Mouse (Mus musculus) mesoderm, embryonic 11.5 days (tissue): ENCODE results near the gene Igfbp6.

Experiments used
- DNase-seq: peaks from one replicate; pipeline ENCODE4 v3.0.0-alpha.2; 2012; ENCODE audit warnings: low read depth, low spot score

Gene Igfbp6

DNA sequence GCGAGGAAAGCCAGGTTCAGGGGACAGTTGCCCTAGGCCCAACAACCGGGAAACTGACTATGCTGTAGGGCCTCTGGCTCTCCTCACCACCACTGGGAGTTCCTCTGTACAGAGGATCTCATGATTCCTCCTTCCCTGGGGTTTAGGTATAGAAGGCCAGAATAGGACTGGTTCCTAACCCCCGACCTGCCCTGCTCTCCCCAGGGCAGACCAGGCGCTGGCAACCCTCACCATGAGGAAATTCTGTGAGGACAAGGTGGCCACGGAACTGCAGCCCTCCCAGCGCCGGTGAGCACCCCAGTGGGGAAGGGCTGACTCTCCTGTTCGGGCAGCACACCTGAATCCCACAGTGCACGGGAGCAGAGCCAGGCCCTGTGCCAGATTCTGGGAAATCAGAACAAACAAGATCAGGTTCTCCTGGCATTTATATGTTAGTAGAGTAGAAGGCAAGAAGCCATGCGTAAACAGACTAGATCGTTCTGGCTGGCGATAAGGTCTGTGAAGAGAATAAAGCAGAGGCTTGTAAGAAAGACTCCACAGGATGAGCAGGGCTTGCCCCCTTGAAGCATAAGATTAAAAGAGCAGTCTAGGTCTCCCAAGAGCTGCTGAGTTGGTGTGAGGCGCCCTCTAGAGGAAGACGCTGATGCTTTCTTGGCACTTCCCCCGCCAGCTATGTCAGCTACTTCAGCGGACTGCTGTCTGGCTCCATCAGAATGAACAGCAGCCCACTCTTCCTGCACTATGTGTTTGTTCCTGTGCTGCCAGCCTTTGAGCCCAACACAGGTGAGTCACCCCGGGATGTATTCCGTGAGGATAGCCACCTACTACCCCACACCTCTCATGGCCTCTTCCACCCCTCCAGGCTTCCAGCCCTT is 35.3 kb upstream of the Igfbp6 start:
- DNase-seq, result peak; percentile 79

DNA sequence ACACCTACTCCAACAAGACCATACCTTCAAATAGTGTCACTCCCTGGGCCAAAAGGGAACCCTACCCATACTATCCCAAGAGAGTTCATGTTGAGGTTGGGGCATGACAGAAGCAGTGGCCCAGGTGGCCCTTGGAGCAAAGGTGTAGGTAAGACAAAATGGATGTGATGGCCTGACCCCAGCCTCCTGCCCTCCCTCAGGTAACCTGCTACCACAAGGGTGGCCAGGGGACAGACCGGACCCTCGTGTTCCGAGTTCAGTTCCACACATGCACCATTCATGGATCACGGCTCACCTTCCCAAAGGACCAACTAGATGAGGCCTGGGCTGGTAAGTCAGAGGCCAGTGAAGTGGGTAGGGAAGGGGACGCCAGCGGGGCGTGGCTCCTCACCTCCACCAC is 33.9 kb upstream of the Igfbp6 start:
- DNase-seq, result no peak

DNA sequence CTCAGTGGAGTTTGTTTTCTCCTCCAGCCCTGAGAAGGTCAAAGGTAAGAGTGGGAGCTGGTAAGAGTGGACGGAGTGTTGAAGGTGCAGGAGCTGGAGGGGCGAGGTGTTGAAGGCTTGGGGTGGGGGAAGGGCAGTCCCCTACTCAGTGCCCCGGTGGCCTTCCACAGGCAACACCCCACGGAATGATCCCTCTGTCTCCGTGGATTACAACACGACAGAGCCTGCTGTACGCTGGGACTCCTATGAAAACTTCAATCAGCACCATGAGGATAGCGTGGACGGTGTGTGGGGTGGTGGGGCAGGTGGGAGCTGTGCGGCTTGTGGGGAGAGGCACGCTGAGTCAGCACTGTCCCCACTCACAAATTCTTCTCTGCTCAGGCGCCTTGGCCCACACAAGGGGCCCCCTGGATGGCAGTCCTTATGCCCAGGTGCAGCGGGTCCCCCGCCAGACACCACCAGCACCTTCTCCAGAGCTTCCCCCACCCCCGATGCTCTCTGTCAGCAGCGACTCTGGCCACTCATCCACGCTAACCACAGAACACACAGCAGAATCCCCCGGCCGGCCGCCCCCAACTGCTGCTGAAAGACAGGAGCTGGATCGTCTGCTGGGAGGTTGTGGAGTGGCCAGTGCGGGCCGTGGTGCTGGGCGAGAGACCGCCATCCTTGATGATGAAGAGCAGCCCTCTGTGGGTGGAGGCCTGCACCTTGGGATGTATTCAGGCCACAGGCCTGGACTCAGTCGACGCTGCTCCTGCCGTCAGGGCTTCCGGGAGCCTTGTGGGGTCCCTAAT is 33.3 kb upstream of the Igfbp6 start:
- no peak for DNase-seq

DNA sequence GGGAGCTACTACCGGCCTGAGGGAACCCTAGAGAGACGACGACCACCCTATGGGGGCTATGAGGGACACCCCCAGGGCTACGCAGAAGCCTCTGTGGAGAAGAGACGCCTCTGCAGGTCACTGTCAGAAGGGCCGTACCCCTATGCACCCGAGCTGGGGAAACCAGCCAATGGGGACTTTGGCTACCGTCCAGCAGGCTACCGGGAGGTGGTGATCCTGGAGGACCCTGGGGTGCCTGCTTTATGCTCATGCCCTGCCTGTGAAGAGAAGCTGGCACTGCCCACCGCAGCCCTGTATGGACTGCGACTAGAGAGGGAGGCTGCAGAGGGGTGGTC is 32.7 kb upstream of the Igfbp6 start:
- no peak for DNase-seq

DNA sequence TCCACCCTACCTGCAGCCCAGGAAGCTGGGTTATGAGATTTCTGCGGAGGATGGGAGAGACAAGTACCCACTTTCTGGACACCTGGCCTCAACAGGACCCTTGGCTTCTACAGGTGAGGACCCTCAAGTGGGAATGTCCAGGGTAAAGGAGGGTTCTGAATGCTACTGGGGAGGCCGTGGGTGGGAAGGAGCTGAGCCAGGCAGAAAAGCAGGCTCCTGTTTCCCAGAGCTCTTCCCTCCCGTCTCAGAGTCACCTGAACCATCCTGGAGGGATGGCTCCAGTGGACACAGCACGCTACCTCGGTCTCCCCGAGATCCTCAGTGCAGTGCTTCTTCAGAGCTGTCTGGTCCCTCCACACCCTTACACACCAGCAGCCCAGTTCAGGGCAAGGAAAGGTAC is 32.0 kb upstream of the Igfbp6 start:
- DNase-seq, result no peak

DNA sequence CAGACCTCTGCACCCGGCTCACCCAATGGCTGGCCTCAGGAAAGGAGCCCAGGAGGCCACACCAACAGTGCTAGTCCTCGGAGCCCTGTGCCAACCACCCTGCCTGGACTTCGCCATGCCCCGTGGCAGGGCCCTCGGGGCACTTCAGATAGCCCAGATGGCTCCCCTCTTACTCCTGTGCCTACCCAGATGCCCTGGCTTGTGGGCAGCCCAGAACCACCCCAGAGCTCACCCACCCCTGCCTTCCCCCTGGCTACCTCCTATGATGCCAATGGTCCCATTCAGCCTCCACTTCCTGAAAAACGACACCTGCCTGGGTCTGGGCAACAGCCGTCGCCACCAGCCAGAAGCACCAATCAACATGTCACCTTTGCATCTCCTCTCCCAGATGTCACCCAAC is 31.3 kb upstream of the Igfbp6 start:
- no peak for DNase-seq

DNA sequence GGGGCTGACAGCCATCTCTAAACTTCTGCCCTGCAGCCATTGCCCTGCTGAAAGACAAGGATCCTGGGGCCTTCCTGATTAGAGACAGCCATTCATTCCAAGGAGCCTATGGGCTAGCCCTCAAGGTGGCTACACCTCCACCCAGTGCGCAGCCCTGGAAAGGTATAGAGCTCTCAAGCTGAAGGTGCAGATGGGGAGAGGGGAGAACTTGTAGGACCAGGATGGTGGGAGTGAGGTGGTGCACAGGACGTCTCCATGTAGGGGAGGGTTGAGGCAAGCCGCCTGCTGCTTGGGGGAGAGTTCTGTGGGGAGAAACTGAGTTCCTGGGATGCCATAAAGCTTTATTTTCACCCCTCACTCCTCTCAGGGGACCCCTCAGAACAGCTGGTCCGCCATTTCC is 30.5 kb upstream of the Igfbp6 start:
- no peak for DNase-seq

DNA sequence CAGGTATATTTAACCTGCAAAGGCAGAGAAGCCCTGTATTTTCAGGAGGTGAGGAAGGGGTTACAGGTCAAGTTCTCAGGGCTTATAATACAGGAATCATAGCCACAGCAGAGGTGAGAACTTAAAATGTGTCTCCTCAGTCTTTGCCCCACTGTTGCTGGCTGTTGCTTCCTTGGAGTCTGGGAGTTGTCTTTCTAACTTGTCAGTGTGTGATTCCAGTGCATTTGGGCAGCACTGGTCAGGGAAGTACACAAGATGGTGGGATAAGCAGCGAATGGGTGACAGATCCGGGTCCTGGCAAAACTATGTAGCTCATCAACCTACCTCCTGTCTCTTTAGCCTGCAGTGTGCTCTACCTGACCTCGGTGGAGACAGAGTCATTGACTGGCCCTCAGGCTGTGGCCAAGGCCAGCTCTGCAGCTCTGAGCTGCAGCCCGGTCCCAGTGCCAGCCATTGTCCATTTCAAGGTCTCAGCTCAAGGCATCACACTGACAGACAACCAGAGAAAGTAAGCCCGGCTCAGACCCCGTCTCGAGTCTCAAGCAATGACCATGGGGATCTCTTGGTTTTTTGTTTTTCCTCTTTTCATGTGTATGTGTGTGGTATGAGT is 29.4 kb upstream of the Igfbp6 start:
- DNase-seq, result no peak

DNA sequence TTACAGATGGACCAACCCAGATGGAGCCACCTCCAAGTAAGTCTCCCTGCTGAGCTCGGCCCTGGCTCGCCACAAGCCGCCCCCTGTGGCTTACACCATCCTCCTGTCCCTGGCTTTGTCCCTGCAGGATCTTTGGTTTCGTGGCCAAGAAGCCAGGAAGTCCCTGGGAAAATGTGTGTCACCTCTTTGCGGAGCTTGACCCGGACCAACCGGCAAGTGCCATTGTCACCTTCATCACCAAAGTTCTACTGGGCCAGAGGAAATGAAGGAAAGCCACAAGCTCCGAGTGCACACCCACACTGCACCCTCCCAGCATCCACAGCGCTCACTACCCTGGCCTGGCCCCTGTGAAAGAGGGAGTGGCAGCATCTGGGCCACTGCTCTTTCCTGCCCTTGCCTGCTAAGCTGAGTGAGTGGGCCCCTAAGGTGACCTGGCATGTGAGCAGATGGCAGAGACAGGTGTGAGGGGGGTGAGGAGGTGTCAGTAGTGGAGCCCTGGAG is 28.4 kb upstream of the Igfbp6 start:
- DNase-seq, result no peak

DNA sequence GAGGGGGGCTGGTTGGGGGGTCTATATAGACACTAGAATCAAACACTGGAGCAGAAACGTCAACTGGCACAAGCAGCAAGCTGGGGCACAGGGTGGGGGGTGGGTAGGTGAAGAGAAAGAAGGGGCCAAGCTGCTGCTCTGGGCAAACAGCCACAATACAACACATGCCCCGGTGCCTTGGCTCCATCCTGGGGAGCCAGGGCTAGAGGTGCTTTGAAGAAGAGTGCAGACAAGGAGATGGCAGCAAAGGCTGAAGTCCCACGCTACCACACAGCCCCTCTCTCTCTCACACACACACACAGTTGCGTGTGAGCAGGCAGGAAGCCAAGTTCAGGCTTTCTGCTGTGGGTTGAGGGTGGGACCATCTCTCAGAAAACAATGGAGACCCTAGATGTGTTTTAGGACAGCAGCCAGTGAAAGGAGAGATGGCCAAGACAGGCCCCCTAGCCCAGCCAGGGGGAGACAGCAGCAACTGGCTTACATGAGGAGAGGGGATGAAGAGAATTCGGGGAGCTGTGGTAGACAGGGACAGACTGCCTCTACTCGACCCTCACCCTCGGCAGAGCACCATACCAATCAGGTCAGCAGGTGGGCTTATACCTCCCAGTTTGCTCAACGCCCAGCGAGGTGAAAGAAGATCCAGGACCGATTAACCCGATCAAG is 27.3 kb upstream of the Igfbp6 start:
- DNase-seq, result no peak

DNA sequence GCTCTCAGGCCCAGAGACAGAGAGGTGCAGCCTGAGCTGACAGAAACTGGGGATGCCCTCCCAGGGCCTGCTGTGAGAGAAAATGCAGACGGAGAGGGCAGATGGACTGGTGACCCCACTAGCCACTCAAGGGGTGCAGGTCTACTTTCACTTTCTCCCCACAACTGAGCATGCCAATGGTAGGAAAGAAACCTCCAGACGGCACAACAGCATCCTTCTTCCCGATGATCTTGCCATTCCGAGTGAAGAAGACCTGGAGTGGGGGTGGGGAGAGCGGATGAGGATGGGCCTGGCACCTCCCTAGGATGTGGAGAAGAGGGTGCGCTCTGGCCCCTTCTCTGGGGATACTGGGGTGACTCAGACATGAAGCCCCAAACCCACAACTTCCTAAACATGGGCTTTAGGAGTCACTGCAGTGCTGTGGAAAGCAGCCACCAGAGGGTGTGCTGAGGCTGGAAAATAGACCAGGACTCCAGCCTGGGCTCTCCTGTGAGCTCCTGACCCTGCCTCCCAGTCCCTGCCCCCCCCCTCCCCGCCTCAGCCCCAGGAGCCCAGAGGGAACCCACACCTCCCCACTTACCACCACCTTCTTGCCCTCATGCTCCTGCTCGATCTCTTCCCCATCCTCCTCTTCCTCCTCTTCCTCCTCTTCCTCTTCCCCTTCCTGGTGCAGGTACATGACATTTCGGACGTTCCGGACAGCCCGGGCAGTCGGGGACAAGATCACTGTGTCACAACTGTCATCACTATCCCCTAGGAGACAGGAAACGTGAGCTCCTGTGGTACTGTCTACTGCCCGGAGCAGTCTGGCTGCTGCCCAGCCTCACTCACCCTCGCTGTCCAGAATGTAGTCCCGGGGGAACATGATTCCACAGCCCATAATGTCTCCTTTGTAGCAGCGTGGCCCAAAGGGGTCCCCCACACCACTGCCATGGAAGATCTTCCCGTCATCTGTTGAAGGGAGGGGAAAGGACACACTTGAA is 26.4 kb upstream of the Igfbp6 start:
- no peak for DNase-seq

DNA sequence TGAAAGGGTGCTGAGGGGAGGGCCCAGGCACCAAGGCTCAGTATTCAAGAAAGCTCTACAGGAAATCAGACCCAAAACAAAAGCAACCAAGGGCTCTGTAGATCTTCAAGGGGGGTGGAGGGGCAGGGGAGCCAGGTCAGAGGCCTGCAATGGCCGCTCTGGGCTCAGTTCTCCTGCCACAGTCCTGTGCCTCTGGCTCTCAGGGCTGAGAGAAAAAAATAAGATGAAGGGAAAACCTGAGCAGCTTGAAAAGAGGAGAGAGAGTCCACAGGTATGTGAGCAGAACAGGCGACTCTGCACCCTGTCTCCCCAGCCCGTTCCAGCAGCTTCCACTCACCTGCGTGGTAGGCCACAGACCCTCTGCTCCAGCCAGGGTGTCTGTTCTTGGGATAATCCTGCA is 25.6 kb upstream of the Igfbp6 start:
- DNase-seq, result no peak

DNA sequence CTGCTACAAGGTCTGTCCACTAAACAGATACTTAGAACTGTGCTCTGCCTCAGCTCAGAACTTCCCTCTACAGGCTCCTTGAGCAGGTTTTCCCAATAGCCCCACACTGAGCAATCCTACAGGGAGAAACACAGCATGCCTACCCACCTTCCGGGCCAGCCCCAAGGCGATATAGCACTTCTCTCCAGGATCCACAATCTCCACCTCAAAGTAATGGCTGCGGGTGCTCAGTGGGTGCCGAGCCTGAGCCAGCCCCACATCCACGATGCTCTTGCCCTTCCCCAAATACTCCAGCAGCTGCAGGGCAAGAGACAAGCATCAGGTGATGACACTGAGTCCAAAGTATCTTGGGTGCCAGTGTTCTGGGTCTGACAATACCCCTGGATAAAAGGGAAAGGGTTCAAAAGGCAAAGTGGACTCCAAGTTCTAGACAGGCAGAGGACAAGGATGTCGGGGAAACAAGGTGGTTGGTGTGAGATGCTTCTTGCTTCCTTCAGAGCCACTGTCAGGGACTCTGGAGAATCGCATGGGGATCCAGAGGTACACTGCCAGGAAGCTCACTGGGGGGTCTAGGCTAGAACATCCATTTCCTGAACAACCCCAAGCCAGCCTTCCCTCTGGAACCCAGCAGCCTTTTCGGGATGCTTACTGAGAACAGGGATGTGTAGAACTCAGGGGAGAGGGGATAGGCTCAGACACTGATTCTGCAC is 24.9 kb upstream of the Igfbp6 start:
- no peak for DNase-seq

DNA sequence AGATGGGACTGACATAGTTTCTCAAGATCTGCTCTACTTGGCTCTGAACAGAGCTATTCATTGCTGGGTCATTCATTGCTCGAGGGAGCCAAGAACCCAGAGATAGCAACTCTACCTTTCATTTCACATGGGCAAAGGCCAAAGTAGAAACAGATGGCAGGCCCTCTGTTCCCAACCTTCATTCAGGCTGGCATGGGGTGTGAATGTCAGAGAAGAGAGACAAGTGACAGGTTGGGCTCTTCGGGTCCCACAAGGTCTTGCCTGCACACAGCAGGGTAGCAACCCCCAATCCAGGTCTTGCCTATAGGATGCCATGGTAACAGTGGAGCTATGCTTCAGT is 24.4 kb upstream of the Igfbp6 start:
- DNase-seq, result no peak

DNA sequence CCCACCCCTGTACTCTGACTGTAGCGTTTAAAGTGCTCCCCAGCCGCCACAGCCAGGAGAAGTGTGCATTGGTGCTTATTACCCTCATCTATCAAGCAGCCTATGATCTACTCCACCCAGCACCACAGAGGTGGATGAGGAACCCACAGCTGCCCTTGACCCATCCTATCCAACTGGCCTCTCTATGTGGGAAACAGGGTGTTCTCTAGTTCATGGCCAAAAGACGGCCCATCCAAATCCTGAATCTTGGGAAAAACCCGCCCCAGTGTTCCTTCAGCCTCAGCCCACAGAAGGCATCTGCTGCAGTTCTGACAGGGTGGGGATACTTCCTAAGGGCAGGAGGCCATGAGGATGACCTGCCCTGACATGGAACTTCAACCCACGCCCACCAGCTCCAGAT is 23.6 kb upstream of the Igfbp6 start:
- DNase-seq, result no peak

DNA sequence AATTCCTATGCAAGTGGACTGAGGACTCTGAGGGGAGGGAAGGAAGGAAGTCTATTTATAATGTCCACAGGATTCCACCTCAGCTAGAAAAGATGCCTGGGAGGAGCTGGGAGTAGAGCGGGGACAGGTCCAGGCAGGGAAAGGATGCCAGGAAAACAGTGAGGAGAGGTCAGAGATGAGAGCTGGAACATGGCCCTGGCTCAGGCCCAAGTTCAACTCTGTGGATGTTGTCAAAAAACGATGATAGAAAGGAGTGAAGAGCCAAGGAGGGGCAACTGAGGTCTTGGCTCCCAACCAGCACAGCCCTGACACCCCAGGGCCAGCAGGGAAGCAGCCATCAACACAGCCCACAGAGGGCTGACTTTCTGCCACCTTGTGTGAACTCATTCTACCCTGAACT is 17.9 kb upstream of the Igfbp6 start:
- no peak for DNase-seq

DNA sequence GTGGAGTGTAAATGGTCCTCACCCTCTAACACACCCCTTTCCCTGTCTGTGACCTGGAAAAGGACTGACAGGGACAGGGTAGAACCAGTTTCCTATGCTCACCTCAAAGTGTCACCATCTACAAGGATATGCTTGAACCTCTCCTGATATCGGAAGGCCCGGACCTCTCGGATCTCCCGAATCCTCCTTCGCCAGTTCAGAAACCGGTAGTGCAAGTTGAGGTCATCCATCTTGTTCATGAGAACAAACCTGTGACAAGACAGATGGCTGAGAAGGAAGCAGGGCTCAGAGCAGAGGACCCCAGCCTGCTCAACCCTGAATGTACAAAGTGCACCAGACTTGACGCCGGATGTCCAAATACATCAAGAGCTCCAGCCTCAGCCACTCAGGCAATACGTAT is 10.8 kb upstream of the Igfbp6 start:
- DNase-seq, result no peak

DNA sequence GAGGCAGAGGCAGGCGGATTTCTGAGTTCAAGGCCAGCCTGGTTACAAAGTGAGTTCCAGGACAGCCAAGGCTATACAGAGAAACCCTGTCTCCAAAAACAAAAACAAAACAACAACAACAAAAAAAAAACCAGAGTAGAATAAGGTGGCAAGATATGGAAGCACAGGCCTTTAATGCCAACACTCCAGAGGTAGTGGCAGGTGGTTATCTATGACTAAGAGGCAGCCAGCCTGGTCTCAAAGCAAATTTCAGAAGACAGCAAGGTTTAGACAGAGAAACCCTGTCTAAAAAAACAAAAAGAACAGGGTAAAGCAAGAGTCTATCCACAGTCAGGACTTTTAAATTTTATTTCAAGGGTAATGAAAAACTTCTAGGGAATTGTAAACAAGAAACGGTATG is 9.5 kb upstream of the Igfbp6 start:
- DNase-seq, result no peak

DNA sequence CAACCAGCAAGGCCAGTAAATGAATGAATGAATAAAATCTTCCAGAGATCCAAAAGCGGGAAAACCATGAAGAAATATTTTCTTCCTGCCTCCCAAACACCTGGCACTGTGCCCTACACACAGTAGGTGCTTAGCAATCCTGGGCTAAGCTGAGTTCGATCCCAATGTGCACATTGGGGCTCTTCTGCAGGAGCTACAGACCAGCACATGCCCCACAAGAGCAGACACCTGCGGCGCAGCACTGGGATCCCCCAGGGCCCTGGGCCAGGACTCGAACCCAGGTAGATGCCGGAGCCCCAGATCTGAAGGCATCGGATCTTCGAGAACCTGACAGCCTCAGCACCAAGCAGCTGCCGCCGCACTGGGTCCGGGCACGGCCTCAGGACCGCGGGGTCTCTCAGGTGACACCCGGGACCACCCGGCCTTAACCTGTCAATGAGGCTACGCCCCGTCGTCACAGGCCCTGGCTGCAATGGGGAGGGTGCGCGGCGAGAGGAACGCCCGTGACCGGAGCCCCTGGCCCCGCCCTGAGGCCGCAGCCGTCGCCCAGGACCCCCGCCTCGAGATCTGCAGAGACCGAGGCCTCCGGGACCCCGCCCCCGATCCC is 8.5 kb upstream of the Igfbp6 start:
- DNase-seq, result no peak
